Mouse (Mus musculus) MEL (cell line): ENCODE measurements at regions not wholly inside any gene's neighbourhood (a gene's known extent, or its start where the extent isn't known, plus 50 kb on each side); places are given as distances from the start of the nearest gene placed in this dataset.

Experiments used
- DNase-seq: peaks from one replicate; pipeline ENCODE4 v3.0.0; 2011; ENCODE audit warnings: low read depth, low spot score
- H3K27ac ChIP-seq: 2 replicates; pipeline ENCODE4 v1.5.1; 2012; ENCODE audit warnings: low read depth, mild to moderate bottlenecking, control low read depth, low read length, moderate library complexity; ENCODE audit not compliant: control insufficient read depth
- H3K27me3 ChIP-seq, 2 experiments: fragments of 150-350 bp in 1 of 2; sonication (generic) in 1 of 2; 2 replicates each; pipeline ENCODE4 v1.6.1; 2012; ENCODE audit warnings: low read length in 2 of 2, mild to moderate bottlenecking in 2 of 2, improper control_type of control experiment in 1 of 2, moderate library complexity in 1 of 2; ENCODE audit not compliant: insufficient read depth in 2 of 2, control insufficient read depth in 1 of 2
- H3K36me3 ChIP-seq, 2 experiments: 2 replicates each; pipeline ENCODE4 v1.6.1; 2012 to 2014; ENCODE audit warnings: low read length in 2 of 2, improper control_type of control experiment in 1 of 2, inconsistent platforms in 1 of 2, mild to moderate bottlenecking in 1 of 2; ENCODE audit not compliant: insufficient read depth in 2 of 2, control insufficient read depth in 1 of 2
- H3K4me1 ChIP-seq, 2 experiments: fragments of 150-350 bp in 1 of 2; sonication (generic) in 1 of 2; 2 replicates each; pipeline ENCODE4 v1.6.1; 2012; ENCODE audit warnings: low read length in 2 of 2, improper control_type of control experiment in 1 of 2, mild to moderate bottlenecking in 1 of 2; ENCODE audit not compliant: insufficient read depth in 2 of 2, control insufficient read depth in 1 of 2
- H3K4me3 ChIP-seq, 2 experiments: fragments of 150-350 bp in 1 of 2; sonication (generic) in 1 of 2; 2 replicates each; pipeline ENCODE4 v1.5.1; 2012; ENCODE audit warnings: low read depth in 2 of 2, low read length in 2 of 2, mild to moderate bottlenecking in 2 of 2, moderate library complexity in 2 of 2, control low read depth in 1 of 2, improper control_type of control experiment in 1 of 2; ENCODE audit not compliant: control insufficient read depth in 1 of 2, insufficient read depth in 1 of 2
- H3K79me2 ChIP-seq: 2 replicates; pipeline ENCODE4 v1.6.1; 2012; ENCODE audit warnings: mild to moderate bottlenecking, low read length, moderate library complexity; ENCODE audit not compliant: control insufficient read depth, poor library complexity, insufficient read depth
- H3K9ac ChIP-seq: 2 replicates; pipeline ENCODE4 v1.6.1; 2012; ENCODE audit warnings: low read depth, mild to moderate bottlenecking, control low read depth, low read length, moderate library complexity; ENCODE audit not compliant: control insufficient read depth, poor library complexity, severe bottlenecking
- H3K9me3 ChIP-seq: fragments of 150-350 bp; sonication (generic); replicated peaks from 2 replicates; pipeline ENCODE4 v1.6.1; 2012; ENCODE audit warnings: mild to moderate bottlenecking, low read length, improper control_type of control experiment, moderate library complexity; ENCODE audit not compliant: insufficient read depth
- BHLHE40 ChIP-seq: IDR thresholded peaks from 2 replicates; pipeline ENCODE4 v1.6.1; 2012; ENCODE audit warnings: low read depth, mild to moderate bottlenecking, inconsistent platforms, low read length, improper control_type of control experiment, borderline replicate concordance
- CHD1 ChIP-seq: IDR thresholded peaks from 2 replicates; pipeline ENCODE4 v1.6.1; 2012; ENCODE audit warnings: low read depth, mild to moderate bottlenecking, inconsistent platforms, low read length, improper control_type of control experiment
- CHD2 ChIP-seq: IDR thresholded peaks from 2 replicates; pipeline ENCODE4 v1.6.1; 2011; ENCODE audit warnings: low read length, improper control_type of control experiment
- CTCF ChIP-seq, 3 experiments: IDR thresholded peaks in 2 of 3; conservative IDR thresholded peaks in 1 of 3; 2 replicates each; pipeline ENCODE4 v1.5.1; 2011 to 2012; ENCODE audit warnings: low read length in 3 of 3, low read depth in 2 of 3, mild to moderate bottlenecking in 2 of 3, improper control_type of control experiment in 1 of 3, inconsistent platforms in 1 of 3, mixed read lengths in 1 of 3, moderate library complexity in 1 of 3; ENCODE audit not compliant: control insufficient read depth in 1 of 3, insufficient read depth in 1 of 3, poor library complexity in 1 of 3, severe bottlenecking in 1 of 3
- ELF1 ChIP-seq: IDR thresholded peaks from 2 replicates; pipeline ENCODE4 v1.6.1; 2014; ENCODE audit warnings: low read depth, mild to moderate bottlenecking, inconsistent platforms, low read length, improper control_type of control experiment, moderate library complexity
- GABPA ChIP-seq: IDR thresholded peaks from 2 replicates; pipeline ENCODE4 v1.6.1; 2012; ENCODE audit warnings: low read depth, mild to moderate bottlenecking, inconsistent platforms, low read length, improper control_type of control experiment, moderate library complexity
- GATA1 ChIP-seq: IDR thresholded peaks from 2 replicates; pipeline ENCODE4 v1.6.1; 2011; ENCODE audit warnings: low read depth, low read length, improper control_type of control experiment
- HCFC1 ChIP-seq: IDR thresholded peaks from 2 replicates; pipeline ENCODE4 v1.6.1; 2012; ENCODE audit warnings: low read depth, mild to moderate bottlenecking, inconsistent platforms, low read length, improper control_type of control experiment, moderate library complexity
- JUND ChIP-seq: IDR thresholded peaks from 2 replicates; pipeline ENCODE4 v1.6.1; 2011; ENCODE audit warnings: low read depth, mild to moderate bottlenecking, improper control_type of control experiment, low read length
- MAFK ChIP-seq: IDR thresholded peaks from 2 replicates; pipeline ENCODE4 v1.6.1; 2011; ENCODE audit warnings: low read depth, mild to moderate bottlenecking, low read length, improper control_type of control experiment, borderline replicate concordance
- MAZ ChIP-seq: IDR thresholded peaks from 2 replicates; pipeline ENCODE4 v1.6.1; 2012; ENCODE audit warnings: low read depth, mild to moderate bottlenecking, inconsistent platforms, low read length, improper control_type of control experiment
- MXI1 ChIP-seq: IDR thresholded peaks from 2 replicates; pipeline ENCODE4 v1.6.1; 2011; ENCODE audit warnings: mild to moderate bottlenecking, low read depth, low read length, improper control_type of control experiment
- MYB ChIP-seq: IDR thresholded peaks from 2 replicates; pipeline ENCODE4 v1.6.1; 2011; ENCODE audit warnings: mild to moderate bottlenecking, low read depth, low read length, improper control_type of control experiment
- NELFE ChIP-seq: IDR thresholded peaks from 2 replicates; pipeline ENCODE4 v1.6.1; 2011; ENCODE audit warnings: low read depth, low read length, improper control_type of control experiment
- NRF1 ChIP-seq: IDR thresholded peaks from 2 replicates; pipeline ENCODE4 v1.6.1; 2014; ENCODE audit warnings: low read depth, mild to moderate bottlenecking, inconsistent platforms, low read length, improper control_type of control experiment, moderate library complexity; ENCODE audit not compliant: poor library complexity, insufficient read depth, severe bottlenecking
- POLR2AphosphoS5 ChIP-seq: IDR thresholded peaks from 2 replicates; pipeline ENCODE4 v1.6.1; 2012; ENCODE audit warnings: low read depth, borderline replicate concordance, mild to moderate bottlenecking, inconsistent platforms, low read length, moderate library complexity, mixed read lengths
- RCOR1 ChIP-seq: IDR thresholded peaks from 2 replicates; pipeline ENCODE4 v1.6.1; 2012; ENCODE audit warnings: low read depth, mild to moderate bottlenecking, inconsistent platforms, low read length, improper control_type of control experiment
- SMC3 ChIP-seq: IDR thresholded peaks from 2 replicates; pipeline ENCODE4 v1.6.1; 2011; ENCODE audit warnings: low read depth, low read length, improper control_type of control experiment
- TBP ChIP-seq: IDR thresholded peaks from 2 replicates; pipeline ENCODE4 v1.8.0; 2011; ENCODE audit warnings: low read depth, low read length, improper control_type of control experiment
- TCF12 ChIP-seq: IDR thresholded peaks from 2 replicates; pipeline ENCODE4 v1.6.1; 2014; ENCODE audit warnings: low read depth, mild to moderate bottlenecking, inconsistent platforms, low read length, improper control_type of control experiment, moderate library complexity
- UBTF ChIP-seq: IDR thresholded peaks from 2 replicates; pipeline ENCODE4 v1.6.1; 2012; ENCODE audit warnings: low read depth, mild to moderate bottlenecking, inconsistent platforms, low read length, improper control_type of control experiment, moderate library complexity, borderline replicate concordance; ENCODE audit not compliant: insufficient read depth
- USF1 ChIP-seq: IDR thresholded peaks from 2 replicates; pipeline ENCODE4 v1.6.1; 2014; ENCODE audit warnings: low read depth, mild to moderate bottlenecking, inconsistent platforms, low read length, improper control_type of control experiment, moderate library complexity
- ZC3H11A ChIP-seq: IDR thresholded peaks from 2 replicates; pipeline ENCODE4 v1.6.1; 2012; ENCODE audit warnings: low read depth, mild to moderate bottlenecking, inconsistent platforms, low read length, improper control_type of control experiment
- ZKSCAN1 ChIP-seq: IDR thresholded peaks from 2 replicates; pipeline ENCODE4 v1.6.1; 2012; ENCODE audit warnings: low read depth, mild to moderate bottlenecking, inconsistent platforms, low read length, improper control_type of control experiment, moderate library complexity
- ZMIZ1 ChIP-seq: IDR thresholded peaks from 2 replicates; pipeline ENCODE4 v1.6.1; 2012; ENCODE audit warnings: low read depth, mild to moderate bottlenecking, inconsistent platforms, low read length, improper control_type of control experiment, moderate library complexity

GRCm38 (mm10) chr16:58029674-58030073 lies 275.1 kb upstream of the Col8a1 start:
- H3K4me1 ChIP-seq: no peaks in the 10 kb centered on the region
- H3K27ac ChIP-seq: no peak overlapping the region
- no peak for DNase-seq
- H3K9me3 ChIP-seq: no peaks in the 10 kb centered on the region
- no peaks in the 10 kb centered on the region for H3K27me3 ChIP-seq
- TF ChIP-seq UBTF (no peak), CHD1 (no peak), TCF12 (no peak), NELFE (no peak), MYB (no peak), USF1 (no peak), GABPA (no peak), HCFC1 (no peak), ZKSCAN1 (no peak), JUND (no peak)
- H3K9ac ChIP-seq: no peak overlapping the region
- no peaks in the 10 kb centered on the region for H3K36me3 ChIP-seq
- no peaks in the 10 kb centered on the region for H3K79me2 ChIP-seq
- H3K4me3 ChIP-seq: no peak overlapping the region

DNA sequence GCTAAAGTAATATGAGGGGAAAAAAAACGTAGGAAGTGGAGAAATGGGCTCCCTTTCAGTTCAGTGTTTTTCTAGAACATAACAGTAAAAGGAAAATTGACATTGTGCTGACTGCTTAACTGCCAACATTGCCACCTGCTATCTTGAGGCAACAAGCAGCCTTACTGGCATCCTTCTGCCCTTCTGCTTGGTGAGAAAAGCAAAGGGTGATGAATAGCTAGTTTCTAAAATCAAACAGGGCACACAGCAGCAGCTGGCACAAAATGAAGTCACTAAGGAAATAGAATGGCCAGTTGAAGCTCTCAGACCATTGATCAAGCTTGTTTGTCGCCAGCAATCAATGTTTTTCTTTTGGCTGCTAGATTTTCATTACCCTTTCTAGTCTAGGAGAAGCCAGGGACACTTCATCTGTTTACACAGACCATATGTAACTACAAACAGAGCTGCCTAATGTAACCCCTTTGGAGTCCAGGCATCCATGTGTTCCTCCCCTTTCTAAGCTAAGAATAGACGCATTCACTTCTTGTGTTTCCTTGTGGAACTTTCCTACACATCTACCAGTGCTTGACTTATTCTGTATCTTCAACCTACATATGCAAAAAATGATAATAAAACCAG lies 314.2 kb upstream of the Col8a1 start:
- H3K9me3 ChIP-seq: no peaks in the 10 kb centered on the region
- no peak for TF ChIP-seq ZMIZ1
- TF ChIP-seq TBP: no peak
- no peak for TF ChIP-seq NELFE
- no peak for TF ChIP-seq MXI1
- no peak for TF ChIP-seq MAZ
- TF ChIP-seq, all 39 proteins: peak for 0
- no peaks in the 10 kb centered on the region for H3K27me3 ChIP-seq
- DNase-seq: no peak
- H3K4me1 ChIP-seq: no peaks in the 10 kb centered on the region
- H3K4me3 ChIP-seq: no peak overlapping the region
- H3K9ac ChIP-seq: no peak overlapping the region
- no peaks in the 10 kb centered on the region for H3K79me2 ChIP-seq
- H3K27ac ChIP-seq: no peak overlapping the region
- H3K36me3 ChIP-seq: no peaks in the 10 kb centered on the region

DNA sequence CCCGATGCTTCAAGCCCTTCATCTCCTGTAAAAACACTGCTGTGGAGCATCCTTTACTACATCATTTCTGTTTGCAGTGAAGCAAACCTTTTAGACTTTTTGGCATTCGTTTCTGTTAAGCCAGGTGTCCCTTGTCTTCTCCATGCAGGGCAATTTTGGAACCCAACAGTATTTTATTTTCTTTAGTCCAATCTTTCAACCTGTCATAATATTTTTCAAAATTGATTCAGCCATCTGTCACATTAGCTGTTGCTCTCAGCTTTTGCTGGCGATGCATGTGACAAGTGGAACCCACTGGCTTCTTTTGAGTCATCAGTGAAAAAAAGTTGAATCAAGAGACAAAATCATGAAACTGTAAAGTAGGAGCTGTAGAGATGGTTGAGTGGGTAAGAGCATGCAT lies 317.9 kb upstream of the Col8a1 start:
- Histone ChIP-seq H3K36me3 (no peaks in the 10 kb centered on the region), H3K79me2 (no peaks in the 10 kb centered on the region), H3K9me3 (no peaks in the 10 kb centered on the region), H3K27ac (no peak overlapping the region), H3K9ac (no peak overlapping the region), H3K27me3 (no peaks in the 10 kb centered on the region), H3K4me3 (no peak overlapping the region), H3K4me1 (no peaks in the 10 kb centered on the region)
- no peak for DNase-seq
- TF ChIP-seq MAFK (no peak), POLR2AphosphoS5 (no peak), GATA1 (no peak), SMC3 (no peak), HCFC1 (no peak), MAZ (no peak), NRF1 (no peak), ZC3H11A (no peak), ELF1 (no peak), CTCF (IDR thresholded peaks at IDR 0.05 in 2 of 3, conservative IDR thresholded peaks at IDR 0.05 in 1 of 3; ENCODE audit: control insufficient read depth in 1 of 3, insufficient read depth in 1 of 3, low read depth in 2 of 3, low read length in 3 of 3, poor library complexity in 1 of 3, severe bottlenecking in 1 of 3) (no peak), ZMIZ1 (no peak), GABPA (no peak), CHD2 (no peak), RCOR1 (no peak), BHLHE40 (no peak), TBP (no peak), ZKSCAN1 (no peak)
